In genomic region chr3:78755686-78756476, GRCm38 (mm10) we compare ENCODE assay signal across 15 mouse cellular contexts.
DNase-seq lines count a peak whose midpoint lies in the region; ATAC-seq lines count a peak whose summit lies in the region.
"Had no signal": no experiment of that assay in that cellular context is flagged by ENCODE, and none has a peak within 500 bp of the region (broad histone marks: within the 10 kb centered on the region; RNA-seq: fewer than 3 reads in every experiment).

No protein-coding gene starts in this region.

- no peak overlapping the region for H3K4me2 ChIP-seq in midbrain, embryonic 13.5 days (replicated peaks)
- H3K4me2 ChIP-seq in midbrain, embryonic 11.5 days, result no peak overlapping the region
- H3K4me2 ChIP-seq in embryonic facial prominence, embryonic 14.5 days (ENCODE audit: low read depth, low read length), result no peak overlapping the region
- H3K4me2 ChIP-seq in midbrain, embryonic 14.5 days (ENCODE audit: low read length), result no peak overlapping the region
- H3K4me2 ChIP-seq: liver, embryonic 15.5 days had no signal

- no peak overlapping the region for H3K4me3 ChIP-seq in midbrain, embryonic 13.5 days (replicated peaks)
- no peak overlapping the region for H3K4me3 ChIP-seq in midbrain, embryonic 11.5 days (ENCODE audit: low read depth, low read length)
- H3K4me3 ChIP-seq in embryonic facial prominence, embryonic 14.5 days (ENCODE audit: low read depth, low read length), result no peak overlapping the region
- no peak overlapping the region for H3K4me3 ChIP-seq in midbrain, embryonic 14.5 days (replicated peaks; ENCODE audit: low read depth, low read length)
- H3K4me3 ChIP-seq: liver, embryonic 15.5 days had no signal

- H3K9me3 ChIP-seq in midbrain, embryonic 13.5 days, result no peaks in the 10 kb centered on the region
- no peaks in the 10 kb centered on the region for H3K9me3 ChIP-seq in midbrain, embryonic 11.5 days (ENCODE audit: control insufficient read depth, low read length)
- no peaks in the 10 kb centered on the region for H3K9me3 ChIP-seq in embryonic facial prominence, embryonic 14.5 days (ENCODE audit: control insufficient read depth, low read length)
- no peaks in the 10 kb centered on the region for H3K9me3 ChIP-seq in midbrain, embryonic 14.5 days (ENCODE audit: control insufficient read depth, low read length)
- H3K9me3 ChIP-seq: G1E; liver, embryonic 15.5 days had no signal

- ATAC-seq in midbrain, embryonic 13.5 days, result peak; percentile 62; the same call in 1 of the 2 replicates
- ATAC-seq in midbrain, embryonic 11.5 days (ENCODE audit: low FRiP score), result no peak
- peak; percentile 77 for ATAC-seq in embryonic facial prominence, embryonic 14.5 days (ENCODE audit: low read depth)
- peak; percentile 46; the same call in 1 of the 2 replicates for ATAC-seq in midbrain, embryonic 14.5 days (ENCODE audit: low FRiP score, low TSS enrichment)
- ATAC-seq: intestine, postnatal 0 days had no signal

- no peak overlapping the region for H3K27ac ChIP-seq in midbrain, embryonic 13.5 days
- no peak overlapping the region for H3K27ac ChIP-seq in midbrain, embryonic 11.5 days (ENCODE audit: low read depth, low read length)
- no peak overlapping the region for H3K27ac ChIP-seq in embryonic facial prominence, embryonic 14.5 days (replicated peaks; ENCODE audit: low read depth, low read length)
- no peak overlapping the region for H3K27ac ChIP-seq in midbrain, embryonic 14.5 days (replicated peaks; ENCODE audit: low read depth, low read length)
- H3K27ac ChIP-seq: liver, embryonic 15.5 days; stomach, postnatal 0 days had no signal

- peaks cover 9% of the 10 kb centered on the region for H3K4me1 ChIP-seq in midbrain, embryonic 13.5 days (replicated peaks)
- no peaks in the 10 kb centered on the region for H3K4me1 ChIP-seq in midbrain, embryonic 11.5 days (ENCODE audit: control insufficient read depth, insufficient read depth, low read length)
- H3K4me1 ChIP-seq in embryonic facial prominence, embryonic 14.5 days (ENCODE audit: control insufficient read depth, insufficient read depth, low read length), result no peaks in the 10 kb centered on the region
- H3K4me1 ChIP-seq in midbrain, embryonic 14.5 days (ENCODE audit: control insufficient read depth, insufficient read depth, low read length), result peaks cover 6% of the 10 kb centered on the region; the same call in 1 of the 2 replicates
- H3K4me1 ChIP-seq: liver, embryonic 15.5 days had no signal

- no peaks in the 10 kb centered on the region for H3K27me3 ChIP-seq in midbrain, embryonic 13.5 days
- H3K27me3 ChIP-seq in midbrain, embryonic 11.5 days (ENCODE audit: control insufficient read depth, insufficient read depth, low read length), result no peaks in the 10 kb centered on the region
- no peaks in the 10 kb centered on the region for H3K27me3 ChIP-seq in embryonic facial prominence, embryonic 14.5 days (replicated peaks; ENCODE audit: control insufficient read depth, insufficient read depth, low read length)
- no peaks in the 10 kb centered on the region for H3K27me3 ChIP-seq in midbrain, embryonic 14.5 days (ENCODE audit: control insufficient read depth, insufficient read depth, low read length)
- H3K27me3 ChIP-seq: liver, embryonic 15.5 days had no signal

- H3K36me3 ChIP-seq in midbrain, embryonic 13.5 days, result no peaks in the 10 kb centered on the region
- no peaks in the 10 kb centered on the region for H3K36me3 ChIP-seq in midbrain, embryonic 11.5 days (ENCODE audit: control insufficient read depth, insufficient read depth, low read length)
- no peaks in the 10 kb centered on the region for H3K36me3 ChIP-seq in embryonic facial prominence, embryonic 14.5 days (ENCODE audit: control insufficient read depth, insufficient read depth, low read length)
- no peaks in the 10 kb centered on the region for H3K36me3 ChIP-seq in midbrain, embryonic 14.5 days (ENCODE audit: control insufficient read depth, insufficient read depth, low read length)
- H3K36me3 ChIP-seq: G1E; liver, embryonic 15.5 days had no signal

- 43% methylated on average over 4 of the region's 4 CpGs for WGBS in midbrain, embryonic 13.5 days
- 71% methylated on average over 4 of the region's 4 CpGs for WGBS in midbrain, embryonic 11.5 days
- WGBS in embryonic facial prominence, embryonic 14.5 days, result 51% methylated on average over 4 of the region's 4 CpGs
- 53% methylated on average over 4 of the region's 4 CpGs for WGBS in midbrain, embryonic 14.5 days

- DNase-seq in embryo, embryonic 10 days (ENCODE audit: low spot score), result peak; percentile 20
- DNase-seq in embryo, embryonic 9.5 days (ENCODE audit: extremely low spot score), result no peak
- DNase-seq in midbrain, embryonic 11.5 days (ENCODE audit: low spot score, missing footprints), result no peak
- peak; percentile 70 for DNase-seq in embryonic facial prominence, embryonic 14.5 days (ENCODE audit: low spot score)
- peak; percentile 26 for DNase-seq in midbrain, embryonic 14.5 days
- DNase-seq in layer of hippocampus, adult 8-10 months (ENCODE audit: low spot score in 2 of 2), result no peak
- no peak for DNase-seq in heart, adult 11 months
- DNase-seq: heart, postnatal 14 days; lung, postnatal 36 days; spleen, adult 18-20 months had no signal

- no peak overlapping the region for H3K9ac ChIP-seq in midbrain, embryonic 13.5 days (replicated peaks)
- H3K9ac ChIP-seq in midbrain, embryonic 11.5 days (ENCODE audit: low read length), result no peak overlapping the region
- H3K9ac ChIP-seq in embryonic facial prominence, embryonic 14.5 days (ENCODE audit: low read depth, low read length), result no peak overlapping the region
- no peak overlapping the region for H3K9ac ChIP-seq in midbrain, embryonic 14.5 days (replicated peaks; ENCODE audit: low read length)
- H3K9ac ChIP-seq: liver, embryonic 15.5 days had no signal

Comparison
In these comparisons a context has a peak if more than half of its experiments do, and no peak if none do; other contexts are left out.
1. DNase-seq: peak in embryo, embryonic 10 days (single experiment), embryonic facial prominence, embryonic 14.5 days (single experiment) and midbrain, embryonic 14.5 days (single experiment); none in embryo, embryonic 9.5 days (single experiment), midbrain, embryonic 11.5 days (single experiment), layer of hippocampus, adult 8-10 months (0 of 2) and heart, adult 11 months (single experiment).